Mouse (Mus musculus): ENCODE results near the gene Tmsb4x.

Tmsb4x gene

GRCm38 (mm10) chrX:167182411-167182810, 26.7 kb downstream of the Tmsb4x start:
- DNase-seq (ENCODE audit: low spot score in 2 of 2), result peak in 1 of 2 experiments; percentile 21

- peak in 1 of 2 experiments; percentile 17 for DNase-seq (ENCODE audit: low spot score in 2 of 2)
Observed at GRCm38 (mm10) chrX:167179961-167180642, 29.0 kb downstream of the Tmsb4x start.

- no peak for DNase-seq (ENCODE audit: low spot score in 2 of 2)
Observed at GRCm38 (mm10) chrX:167179549-167179948, 29.6 kb downstream of the Tmsb4x start.

GRCm38 (mm10) chrX:167175319-167175718, 33.8 kb downstream of the Tmsb4x start:
- DNase-seq (ENCODE audit: low spot score in 2 of 2), result no peak

GRCm38 (mm10) chrX:167174311-167174710, 34.8 kb downstream of the Tmsb4x start:
- no peak for DNase-seq (ENCODE audit: low spot score in 2 of 2)

GRCm38 (mm10) chrX:167172256-167172655, 36.9 kb downstream of the Tmsb4x start:
- no peak for DNase-seq (ENCODE audit: low spot score in 2 of 2)

- no peak for DNase-seq (ENCODE audit: low spot score in 2 of 2)
Observed at GRCm38 (mm10) chrX:167171281-167171680, 37.8 kb downstream of the Tmsb4x start.

GRCm38 (mm10) chrX:167167282-167167681, 41.8 kb downstream of the Tmsb4x start:
- DNase-seq (ENCODE audit: low spot score in 2 of 2), result peak in 1 of 2 experiments; percentile 4

- DNase-seq (ENCODE audit: low spot score in 2 of 2), result no peak
Observed at GRCm38 (mm10) chrX:167166051-167166450, 43.1 kb downstream of the Tmsb4x start.

- no peak for DNase-seq (ENCODE audit: low spot score in 2 of 2)
Observed at GRCm38 (mm10) chrX:167157691-167158090, 51.4 kb downstream of the Tmsb4x start.

Measured in thymus, postnatal 10 days (tissue).